ENCODE assay signal across 8 mouse cellular contexts in genomic region chr19:43630466-43631251, GRCm38 (mm10). TPM values are rescaled to one million over a fixed set of nuclear protein-coding genes. Genes with fewer than 3 reads are reported as not detected.
DNase-seq lines count a peak whose midpoint lies in the region; ATAC-seq and TF ChIP-seq lines count a peak whose summit lies in the region.

No protein-coding gene starts in this region.

- H3K27me3 ChIP-seq in G1E (ENCODE audit: insufficient read depth, low read length): peaks cover 26% of the 10 kb centered on the region
- peaks cover 46% of the 10 kb centered on the region for H3K27me3 ChIP-seq in heart, embryonic 10.5 days (ENCODE audit: insufficient read depth, poor library complexity, severe bottlenecking)
- no peaks in the 10 kb centered on the region; the same call in 1 of the 2 replicates for H3K27me3 ChIP-seq in lung, embryonic 14.5 days (ENCODE audit: insufficient read depth, low read length)

- no peaks in the 10 kb centered on the region for H3K36me3 ChIP-seq in G1E (replicated peaks)
- no peaks in the 10 kb centered on the region for H3K36me3 ChIP-seq in heart, embryonic 10.5 days
- H3K36me3 ChIP-seq in lung, embryonic 14.5 days (ENCODE audit: insufficient read depth): no peaks in the 10 kb centered on the region

- H3K4me2 ChIP-seq in lung, embryonic 14.5 days: no peak overlapping the region

- peaks cover 5% of the 10 kb centered on the region for H3K4me1 ChIP-seq in G1E (ENCODE audit: insufficient read depth, low read depth, low read length)
- H3K4me1 ChIP-seq in heart, embryonic 10.5 days: no peaks in the 10 kb centered on the region
- no peaks in the 10 kb centered on the region for H3K4me1 ChIP-seq in lung, embryonic 14.5 days (ENCODE audit: insufficient read depth)

- H3K4me3 ChIP-seq in G1E (ENCODE audit: low read depth, low read length): no peak overlapping the region
- H3K4me3 ChIP-seq in heart, embryonic 10.5 days: no peak overlapping the region
- H3K4me3 ChIP-seq in layer of hippocampus, adult 2 months: no peak overlapping the region
- H3K4me3 ChIP-seq in lung, embryonic 14.5 days (ENCODE audit: low read depth, low read length): no peak overlapping the region

- 28% methylated on average over 12 of the region's 12 CpGs for WGBS in heart, embryonic 10.5 days
- 25% methylated on average over 12 of the region's 12 CpGs for WGBS in lung, embryonic 14.5 days

- no peaks in the 10 kb centered on the region for H3K9me3 ChIP-seq in G1E (replicated peaks)
- H3K9me3 ChIP-seq in heart, embryonic 10.5 days: no peaks in the 10 kb centered on the region
- no peaks in the 10 kb centered on the region for H3K9me3 ChIP-seq in lung, embryonic 14.5 days (ENCODE audit: low read depth, low read length)

- peak; percentile 56 for DNase-seq in G1E (ENCODE audit: low spot score)
- DNase-seq in adrenal gland, postnatal 10 days: peak; percentile 91
- DNase-seq in embryo, embryonic 9.5 days (ENCODE audit: extremely low spot score): peak; percentile 82
- DNase-seq in heart, embryonic 10.5 days (ENCODE audit: low spot score): peak; percentile 86
- DNase-seq in layer of hippocampus, adult 2 months (ENCODE audit: low spot score in 2 of 2): peak; percentile 67 to 88
- DNase-seq in lung, embryonic 14.5 days: peak; percentile 95
- peak; percentile 69 to 85 for DNase-seq in right cerebral cortex, postnatal 10 days (ENCODE audit: low spot score in 2 of 2)
- DNase-seq in yolk sac, embryonic 10.5 days (ENCODE audit: low spot score): peak; percentile 81

- TF ChIP-seq CTCF in G1E (IDR thresholded peaks at IDR 0.05; ENCODE audit: low read depth, low read length): peak; percentile 18; the same call in 1 of the 2 replicates
- TF ChIP-seq CTCF in layer of hippocampus, adult 2 months (conservative IDR thresholded peaks at IDR 0.05): peak; percentile 81
- peak; percentile 96 for TF ChIP-seq CTCF in lung, embryonic 14.5 days (IDR thresholded peaks at IDR 0.05; ENCODE audit: low read depth)

- H3K27ac ChIP-seq in heart, embryonic 10.5 days: no peak overlapping the region; the same call in 1 of the 2 replicates
- no peak overlapping the region for H3K27ac ChIP-seq in layer of hippocampus, adult 2 months
- H3K27ac ChIP-seq in lung, embryonic 14.5 days (ENCODE audit: low read depth): no peak overlapping the region

- ATAC-seq in G1E (ENCODE audit: extremely low read depth, insufficient number of reproducible peaks, low FRiP score, poor library complexity, severe bottlenecking): peak; percentile 54; the same call in 1 of the 2 replicates
- peak; percentile 71; the same call in 1 of the 2 replicates for ATAC-seq in lung, embryonic 14.5 days (ENCODE audit: insufficient read depth)

- H3K9ac ChIP-seq in lung, embryonic 14.5 days: no peak overlapping the region

RNA-seq across cellular contexts. Expression of gene Nkx2-3, which starts 18.5 kb away (rescaled TPM):
- total RNA-seq in G1E (2014; fragmentation: Nextera tagmentation) (not detected in 2 replicates), G1E (2017) (0.05 and 0.12 TPM in 2 replicates)
- not detected in 2 replicates for polyA plus RNA-seq in G1E (2012)
- under 1 TPM in 1 of 2 experiments, not detected in 1; 0.12 TPM for total RNA-seq in adrenal gland, postnatal 10 days (2021)
- 0.55 and 2.4 TPM in 2 replicates for polyA plus RNA-seq in heart, embryonic 10.5 days (2016; fragmentation: Nextera tagmentation; extraction: Ambion mirVana)
- not detected for total RNA-seq in layer of hippocampus, adult 2 months (2021)
- not detected in 2 replicates for polyA plus RNA-seq in lung, embryonic 14.5 days (2014; fragmentation: Nextera tagmentation; extraction: Ambion mirVana)

RNA-seq across cellular contexts. Expression of gene Slc25a28, which starts 44.0 kb away (rescaled TPM):
- 20.0 and 31.5 TPM in 2 replicates for total RNA-seq in G1E (2014; fragmentation: Nextera tagmentation)
- total RNA-seq in G1E (2017): 32.2 and 39.9 TPM in 2 replicates
- polyA plus RNA-seq in G1E (2012): 48.4 and 52.3 TPM in 2 replicates
- total RNA-seq in adrenal gland, postnatal 10 days (2021): 10 to 100 TPM; 54.9 to 59.2 TPM
- 9.2 and 13.7 TPM in 2 replicates for polyA plus RNA-seq in heart, embryonic 10.5 days (2016; fragmentation: Nextera tagmentation; extraction: Ambion mirVana)
- total RNA-seq in layer of hippocampus, adult 2 months (2021): 10 to 100 TPM; 44.3 to 45.2 TPM
- 12.1 and 13.0 TPM in 2 replicates for polyA plus RNA-seq in lung, embryonic 14.5 days (2014; fragmentation: Nextera tagmentation; extraction: Ambion mirVana)

RNA-seq across cellular contexts. Expression of gene Entpd7, which starts 58.8 kb away (rescaled TPM):
- total RNA-seq in G1E (2014; fragmentation: Nextera tagmentation) (19.9 and 21.1 TPM in 2 replicates), G1E (2017) (5.7 and 6.6 TPM in 2 replicates)
- polyA plus RNA-seq in G1E (2012): 1.8 and 2.2 TPM in 2 replicates
- total RNA-seq in adrenal gland, postnatal 10 days (2021): 10 to 100 TPM; 14.2 to 15.5 TPM
- polyA plus RNA-seq in heart, embryonic 10.5 days (2016; fragmentation: Nextera tagmentation; extraction: Ambion mirVana): 7.7 and 7.9 TPM in 2 replicates
- total RNA-seq in layer of hippocampus, adult 2 months (2021): 10 to 100 TPM; 19.1 to 20.2 TPM
- polyA plus RNA-seq in lung, embryonic 14.5 days (2014; fragmentation: Nextera tagmentation; extraction: Ambion mirVana): 15.1 and 15.2 TPM in 2 replicates

Comparison
In these comparisons a context has a peak if more than half of its experiments do, and no peak if none do; other contexts are left out.
1. CTCF ChIP-seq: peak in every context shown above with its lines; median percentile 96 in lung, embryonic 14.5 days; 81 in layer of hippocampus, adult 2 months; 18 in G1E.